Mouse (Mus musculus): ENCODE results near the gene Sdccag8. TPM values are rescaled to one million over a fixed set of nuclear protein-coding genes. Genes with fewer than 3 reads are reported as not detected.
A peak's percentile ranks its signal among the peaks of the same experiment; 100 is the strongest.

Gene Sdccag8
- 29.4 and 30.1 TPM in 2 replicates for polyA plus RNA-seq (2014; fragmentation: Nextera tagmentation; extraction: Ambion mirVana)

GRCm38 (mm10) chr1:176814591-176815062 lies at the start of gene Sdccag8:
Sdccag8 (plus strand) TSS chr1:176814660.
- Histone ChIP-seq H3K9me3 (ENCODE audit: control insufficient read depth, low read length) (no peaks in the 10 kb centered on the region), H3K36me3 (ENCODE audit: control insufficient read depth, insufficient read depth, low read length) (no peaks in the 10 kb centered on the region), H3K4me2 (peak within 1 kb of the TSS; percentile 54), H3K4me1 (ENCODE audit: control insufficient read depth, insufficient read depth, low read length) (peaks cover 6% of the 10 kb centered on the region; the same call in 1 of the 2 replicates), H3K27me3 (ENCODE audit: control insufficient read depth, insufficient read depth, low read length) (no peaks in the 10 kb centered on the region), H3K27ac (ENCODE audit: low read depth, low read length) (peak within 1 kb of the TSS; percentile 96), H3K9ac (ENCODE audit: low read length) (peak within 1 kb of the TSS; percentile 86), H3K4me3 (ENCODE audit: low read depth, low read length) (peak within 1 kb of the TSS; percentile 82)
- peak; percentile 98 for DNase-seq (ENCODE audit: low spot score, missing footprints)
- 0% methylated on average over 25 of the region's 25 CpGs for WGBS
- ATAC-seq (ENCODE audit: low FRiP score) = peak; percentile 92

- Histone ChIP-seq H3K9ac (ENCODE audit: low read length) (no peak overlapping the region), H3K36me3 (ENCODE audit: control insufficient read depth, insufficient read depth, low read length) (peaks cover 5% of the 10 kb centered on the region; the same call in 1 of the 2 replicates), H3K27me3 (ENCODE audit: control insufficient read depth, insufficient read depth, low read length) (no peaks in the 10 kb centered on the region), H3K27ac (ENCODE audit: low read depth, low read length) (no peak overlapping the region), H3K4me1 (ENCODE audit: control insufficient read depth, insufficient read depth, low read length) (no peaks in the 10 kb centered on the region), H3K9me3 (ENCODE audit: control insufficient read depth, low read length) (no peaks in the 10 kb centered on the region), H3K4me2 (no peak overlapping the region), H3K4me3 (ENCODE audit: low read depth, low read length) (no peak overlapping the region)
- DNase-seq (ENCODE audit: low spot score, missing footprints) (no peak), ATAC-seq (ENCODE audit: low FRiP score) (no peak)
- WGBS = 86% methylated on average over 4 of the region's 4 CpGs
Measured at GRCm38 (mm10) chr1:176774533-176774932, 39.9 kb upstream of the Sdccag8 start.

GRCm38 (mm10) chr1:176789326-176789725 lies 25.1 kb upstream of the Sdccag8 start:
- H3K27me3 ChIP-seq (ENCODE audit: control insufficient read depth, insufficient read depth, low read length) = no peaks in the 10 kb centered on the region
- no peak overlapping the region for H3K27ac ChIP-seq (ENCODE audit: low read depth, low read length)
- H3K4me1 ChIP-seq (ENCODE audit: control insufficient read depth, insufficient read depth, low read length) = no peaks in the 10 kb centered on the region
- no peaks in the 10 kb centered on the region for H3K9me3 ChIP-seq (ENCODE audit: control insufficient read depth, low read length)
- H3K36me3 ChIP-seq (ENCODE audit: control insufficient read depth, insufficient read depth, low read length) = peaks cover 6% of the 10 kb centered on the region; the same call in 1 of the 2 replicates
- DNase-seq (ENCODE audit: low spot score, missing footprints) = no peak
- no peak overlapping the region for H3K4me2 ChIP-seq
- no peak overlapping the region for H3K4me3 ChIP-seq (ENCODE audit: low read depth, low read length)
- WGBS = 95% methylated on average over 7 of the region's 7 CpGs
- no peak overlapping the region for H3K9ac ChIP-seq (ENCODE audit: low read length)
- ATAC-seq (ENCODE audit: low FRiP score) = no peak

- H3K4me2 ChIP-seq = no peak overlapping the region
- ATAC-seq (ENCODE audit: low FRiP score) (no peak), DNase-seq (ENCODE audit: low spot score, missing footprints) (no peak)
- H3K9ac ChIP-seq (ENCODE audit: low read length) = no peak overlapping the region
- H3K27me3 ChIP-seq (ENCODE audit: control insufficient read depth, insufficient read depth, low read length) = no peaks in the 10 kb centered on the region
- H3K36me3 ChIP-seq (ENCODE audit: control insufficient read depth, insufficient read depth, low read length) = peaks cover 2% of the 10 kb centered on the region; the same call in 1 of the 2 replicates
- H3K27ac ChIP-seq (ENCODE audit: low read depth, low read length) = no peak overlapping the region
- H3K4me3 ChIP-seq (ENCODE audit: low read depth, low read length) = no peak overlapping the region
- 97% methylated on average over 1 of the region's 1 CpGs for WGBS
- no peaks in the 10 kb centered on the region for H3K4me1 ChIP-seq (ENCODE audit: control insufficient read depth, insufficient read depth, low read length)
- no peaks in the 10 kb centered on the region for H3K9me3 ChIP-seq (ENCODE audit: control insufficient read depth, low read length)
Measured at GRCm38 (mm10) chr1:176792175-176792574, 22.3 kb upstream of the Sdccag8 start.

GRCm38 (mm10) chr1:176798673-176799072 lies 15.8 kb upstream of the Sdccag8 start:
- Histone ChIP-seq H3K27ac (ENCODE audit: low read depth, low read length) (no peak overlapping the region), H3K4me1 (ENCODE audit: control insufficient read depth, insufficient read depth, low read length) (no peaks in the 10 kb centered on the region; the same call in 1 of the 2 replicates), H3K27me3 (ENCODE audit: control insufficient read depth, insufficient read depth, low read length) (no peaks in the 10 kb centered on the region), H3K9me3 (ENCODE audit: control insufficient read depth, low read length) (no peaks in the 10 kb centered on the region), H3K9ac (ENCODE audit: low read length) (no peak overlapping the region), H3K4me2 (no peak overlapping the region), H3K4me3 (ENCODE audit: low read depth, low read length) (no peak overlapping the region), H3K36me3 (ENCODE audit: control insufficient read depth, insufficient read depth, low read length) (no peaks in the 10 kb centered on the region)
- ATAC-seq (ENCODE audit: low FRiP score) (no peak), DNase-seq (ENCODE audit: low spot score, missing footprints) (no peak)

GRCm38 (mm10) chr1:176800728-176801365 lies 13.6 kb upstream of the Sdccag8 start:
- WGBS = 72% methylated on average over 2 of the region's 2 CpGs
- no peak overlapping the region for H3K4me3 ChIP-seq (ENCODE audit: low read depth, low read length)
- no peaks in the 10 kb centered on the region; the same call in 1 of the 2 replicates for H3K4me1 ChIP-seq (ENCODE audit: control insufficient read depth, insufficient read depth, low read length)
- no peaks in the 10 kb centered on the region for H3K27me3 ChIP-seq (ENCODE audit: control insufficient read depth, insufficient read depth, low read length)
- ATAC-seq (ENCODE audit: low FRiP score) (peak; percentile 62), DNase-seq (ENCODE audit: low spot score, missing footprints) (no peak)
- no peaks in the 10 kb centered on the region for H3K9me3 ChIP-seq (ENCODE audit: control insufficient read depth, low read length)
- H3K27ac ChIP-seq (ENCODE audit: low read depth, low read length) = no peak overlapping the region
- no peak overlapping the region for H3K9ac ChIP-seq (ENCODE audit: low read length)
- no peak overlapping the region for H3K4me2 ChIP-seq
- H3K36me3 ChIP-seq (ENCODE audit: control insufficient read depth, insufficient read depth, low read length) = no peaks in the 10 kb centered on the region

- H3K4me3 ChIP-seq (ENCODE audit: low read depth, low read length) = no peak overlapping the region
- peaks cover 8% of the 10 kb centered on the region; the same call in 1 of the 2 replicates for H3K4me1 ChIP-seq (ENCODE audit: control insufficient read depth, insufficient read depth, low read length)
- DNase-seq (ENCODE audit: low spot score, missing footprints) = no peak
- no peaks in the 10 kb centered on the region for H3K9me3 ChIP-seq (ENCODE audit: control insufficient read depth, low read length)
- ATAC-seq (ENCODE audit: low FRiP score) = no peak
- no peaks in the 10 kb centered on the region for H3K27me3 ChIP-seq (ENCODE audit: control insufficient read depth, insufficient read depth, low read length)
- H3K4me2 ChIP-seq = no peak overlapping the region
- H3K9ac ChIP-seq (ENCODE audit: low read length) = no peak overlapping the region
- no peaks in the 10 kb centered on the region for H3K36me3 ChIP-seq (ENCODE audit: control insufficient read depth, insufficient read depth, low read length)
- no peak overlapping the region for H3K27ac ChIP-seq (ENCODE audit: low read depth, low read length)
Measured at GRCm38 (mm10) chr1:176810161-176810560, 4.3 kb upstream of the Sdccag8 start.

GRCm38 (mm10) chr1:176811892-176812291 lies 2.6 kb upstream of the Sdccag8 start:
- Histone ChIP-seq H3K4me1 (ENCODE audit: control insufficient read depth, insufficient read depth, low read length) (peaks cover 7% of the 10 kb centered on the region; the same call in 1 of the 2 replicates), H3K9me3 (ENCODE audit: control insufficient read depth, low read length) (no peaks in the 10 kb centered on the region), H3K4me3 (ENCODE audit: low read depth, low read length) (peak overlapping the region; percentile 82), H3K4me2 (peak overlapping the region; percentile 54), H3K36me3 (ENCODE audit: control insufficient read depth, insufficient read depth, low read length) (no peaks in the 10 kb centered on the region), H3K9ac (ENCODE audit: low read length) (peak overlapping the region; percentile 86; the same call in 1 of the 2 replicates), H3K27me3 (ENCODE audit: control insufficient read depth, insufficient read depth, low read length) (no peaks in the 10 kb centered on the region), H3K27ac (ENCODE audit: low read depth, low read length) (no peak overlapping the region)
- ATAC-seq (ENCODE audit: low FRiP score) = no peak
- 89% methylated on average over 3 of the region's 3 CpGs for WGBS
- DNase-seq (ENCODE audit: low spot score, missing footprints) = no peak

GRCm38 (mm10) chr1:176812491-176813291 lies 1.8 kb upstream of the Sdccag8 start:
- WGBS = 26% methylated on average over 11 of the region's 11 CpGs
- Histone ChIP-seq H3K4me3 (ENCODE audit: low read depth, low read length) (peak overlapping the region; percentile 82), H3K4me2 (peak overlapping the region; percentile 54), H3K27me3 (ENCODE audit: control insufficient read depth, insufficient read depth, low read length) (no peaks in the 10 kb centered on the region), H3K4me1 (ENCODE audit: control insufficient read depth, insufficient read depth, low read length) (peaks cover 6% of the 10 kb centered on the region; the same call in 1 of the 2 replicates), H3K27ac (ENCODE audit: low read depth, low read length) (peak overlapping the region; percentile 96), H3K9me3 (ENCODE audit: control insufficient read depth, low read length) (no peaks in the 10 kb centered on the region), H3K9ac (ENCODE audit: low read length) (peak overlapping the region; percentile 86), H3K36me3 (ENCODE audit: control insufficient read depth, insufficient read depth, low read length) (no peaks in the 10 kb centered on the region)
- ATAC-seq (ENCODE audit: low FRiP score) (no peak), DNase-seq (ENCODE audit: low spot score, missing footprints) (no peak)

Data from midbrain, embryonic 11.5 days (tissue).